In the genomic region with DNA sequence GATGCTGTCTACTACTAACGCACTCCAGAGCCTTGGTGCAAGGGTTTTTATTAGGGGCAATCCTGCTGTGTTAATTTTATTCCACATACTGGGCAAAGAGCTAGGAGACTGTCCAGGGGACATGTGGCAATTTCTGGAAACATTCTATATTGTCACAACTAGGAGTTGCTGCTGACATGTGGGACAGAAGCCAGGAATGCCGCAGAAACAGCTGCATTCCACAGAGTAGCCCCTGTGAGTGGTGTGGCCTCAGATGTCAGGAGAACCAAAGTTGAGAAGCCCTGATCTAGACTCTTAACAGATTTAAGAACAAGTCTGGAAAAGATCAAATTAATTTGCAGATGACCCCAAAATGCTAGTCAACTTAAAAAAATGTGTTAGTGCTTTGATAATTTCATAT, we compare ENCODE assay signal across 22 mouse cellular contexts. TPM values are rescaled to one million over a fixed set of nuclear protein-coding genes. Genes with fewer than 3 reads are reported as not detected.
A peak's percentile ranks its signal among the peaks of the same experiment; 100 is the strongest.
DNase-seq lines count a peak whose midpoint lies in the region; ATAC-seq and TF ChIP-seq lines count a peak whose summit lies in the region.
"Had no signal": no experiment of that assay in that cellular context is flagged by ENCODE, and none has a peak within 500 bp of the region (broad histone marks: within the 10 kb centered on the region; RNA-seq: fewer than 3 reads in every experiment).

No protein-coding gene starts in this region.

- no peaks in the 10 kb centered on the region for H3K36me3 ChIP-seq in heart, embryonic 11.5 days (ENCODE audit: control insufficient read depth, insufficient read depth, low read length)
- H3K36me3 ChIP-seq in kidney, postnatal 0 days (ENCODE audit: insufficient read depth, low read length), result no peaks in the 10 kb centered on the region
- no peaks in the 10 kb centered on the region for H3K36me3 ChIP-seq in kidney, embryonic 16.5 days (ENCODE audit: insufficient read depth, low read length)
- H3K36me3 ChIP-seq in stomach, embryonic 14.5 days (ENCODE audit: control insufficient read depth, insufficient read depth, low read length), result no peaks in the 10 kb centered on the region
- H3K36me3 ChIP-seq in stomach, postnatal 0 days (ENCODE audit: control insufficient read depth, insufficient read depth, low read length), result no peaks in the 10 kb centered on the region
- H3K36me3 ChIP-seq in forebrain, embryonic 11.5 days (ENCODE audit: control insufficient read depth, insufficient read depth, low read length), result no peaks in the 10 kb centered on the region
- H3K36me3 ChIP-seq: embryonic facial prominence, embryonic 13.5 days; forebrain, embryonic 10.5 days; hindbrain, embryonic 12.5 days; liver, embryonic 12.5 days; midbrain, embryonic 12.5 days; neural tube, embryonic 13.5 days had no signal

- H3K4me2 ChIP-seq in heart, embryonic 11.5 days, result peak overlapping the region; percentile 16; the same call in 1 of the 2 replicates
- no peak overlapping the region for H3K4me2 ChIP-seq in kidney, postnatal 0 days (ENCODE audit: low read length)
- no peak overlapping the region for H3K4me2 ChIP-seq in kidney, embryonic 16.5 days (replicated peaks; ENCODE audit: low read depth, low read length)
- no peak overlapping the region for H3K4me2 ChIP-seq in stomach, embryonic 14.5 days (replicated peaks; ENCODE audit: low read depth, low read length)
- no peak overlapping the region for H3K4me2 ChIP-seq in stomach, postnatal 0 days (replicated peaks; ENCODE audit: low read depth)
- H3K4me2 ChIP-seq in forebrain, embryonic 11.5 days (ENCODE audit: low read depth, low read length, severe bottlenecking), result no peak overlapping the region
- H3K4me2 ChIP-seq: embryonic facial prominence, embryonic 13.5 days; hindbrain, embryonic 12.5 days; liver, embryonic 12.5 days; midbrain, embryonic 12.5 days; neural tube, embryonic 13.5 days had no signal

- no peaks in the 10 kb centered on the region for H3K27me3 ChIP-seq in heart, embryonic 11.5 days (ENCODE audit: control insufficient read depth, insufficient read depth, low read length)
- H3K27me3 ChIP-seq in kidney, postnatal 0 days (ENCODE audit: insufficient read depth, low read length), result no peaks in the 10 kb centered on the region
- H3K27me3 ChIP-seq in kidney, embryonic 16.5 days (ENCODE audit: insufficient read depth, low read length), result no peaks in the 10 kb centered on the region
- no peaks in the 10 kb centered on the region for H3K27me3 ChIP-seq in stomach, embryonic 14.5 days (ENCODE audit: control insufficient read depth, insufficient read depth, low read length)
- no peaks in the 10 kb centered on the region for H3K27me3 ChIP-seq in stomach, postnatal 0 days (ENCODE audit: control insufficient read depth, insufficient read depth, low read length)
- no peaks in the 10 kb centered on the region for H3K27me3 ChIP-seq in forebrain, embryonic 11.5 days (ENCODE audit: control insufficient read depth, insufficient read depth, low read length)
- H3K27me3 ChIP-seq: CH12.LX; embryonic facial prominence, embryonic 13.5 days; hindbrain, embryonic 12.5 days; liver, embryonic 12.5 days; midbrain, embryonic 12.5 days; neural tube, embryonic 13.5 days had no signal

- peaks cover 22% of the 10 kb centered on the region for H3K4me1 ChIP-seq in heart, embryonic 11.5 days (ENCODE audit: control insufficient read depth, insufficient read depth, low read length)
- 0 out of 2 replicates have a peak, but pooled peaks cover 3% of the 10 kb centered on the region for H3K4me1 ChIP-seq in kidney, postnatal 0 days (replicated peaks; ENCODE audit: insufficient read depth, low read length)
- H3K4me1 ChIP-seq in kidney, embryonic 16.5 days (ENCODE audit: insufficient read depth, low read length), result peaks cover 6% of the 10 kb centered on the region; the same call in 1 of the 2 replicates
- 0 out of 2 replicates have a peak, but pooled peaks cover 5% of the 10 kb centered on the region for H3K4me1 ChIP-seq in stomach, embryonic 14.5 days (ENCODE audit: control insufficient read depth, insufficient read depth, low read length)
- H3K4me1 ChIP-seq in stomach, postnatal 0 days (replicated peaks; ENCODE audit: control insufficient read depth, insufficient read depth), result no peaks in the 10 kb centered on the region
- no peaks in the 10 kb centered on the region for H3K4me1 ChIP-seq in forebrain, embryonic 11.5 days (replicated peaks; ENCODE audit: control insufficient read depth, insufficient read depth, low read length)
- H3K4me1 ChIP-seq: liver, embryonic 12.5 days; midbrain, embryonic 12.5 days had no signal

- no peaks in the 10 kb centered on the region for H3K9me3 ChIP-seq in heart, embryonic 11.5 days (replicated peaks; ENCODE audit: control insufficient read depth, low read length)
- H3K9me3 ChIP-seq in kidney, postnatal 0 days (replicated peaks; ENCODE audit: low read length), result no peaks in the 10 kb centered on the region
- H3K9me3 ChIP-seq in kidney, embryonic 16.5 days (ENCODE audit: low read length), result no peaks in the 10 kb centered on the region
- no peaks in the 10 kb centered on the region for H3K9me3 ChIP-seq in stomach, embryonic 14.5 days (ENCODE audit: control insufficient read depth, low read depth, low read length)
- no peaks in the 10 kb centered on the region for H3K9me3 ChIP-seq in stomach, postnatal 0 days (ENCODE audit: control insufficient read depth, low read length)
- H3K9me3 ChIP-seq in forebrain, embryonic 11.5 days (ENCODE audit: control insufficient read depth, low read length), result no peaks in the 10 kb centered on the region
- H3K9me3 ChIP-seq: embryonic facial prominence, embryonic 13.5 days; forebrain, embryonic 10.5 days; hindbrain, embryonic 12.5 days; liver, embryonic 12.5 days; midbrain, embryonic 12.5 days; neural tube, embryonic 13.5 days had no signal

- TF ChIP-seq EP300 in stomach, postnatal 0 days (optimal IDR thresholded peaks at IDR 0.05), result no peak

- H3K4me3 ChIP-seq in heart, embryonic 11.5 days (ENCODE audit: low read depth, low read length), result no peak overlapping the region
- no peak overlapping the region for H3K4me3 ChIP-seq in kidney, postnatal 0 days (replicated peaks; ENCODE audit: low read depth, low read length)
- H3K4me3 ChIP-seq in kidney, embryonic 16.5 days (ENCODE audit: low read length), result no peak overlapping the region
- no peak overlapping the region for H3K4me3 ChIP-seq in stomach, embryonic 14.5 days (ENCODE audit: low read depth, low read length)
- H3K4me3 ChIP-seq in stomach, postnatal 0 days (ENCODE audit: low read depth, low read length), result no peak overlapping the region
- H3K4me3 ChIP-seq in forebrain, embryonic 11.5 days (ENCODE audit: low read depth, low read length), result no peak overlapping the region
- H3K4me3 ChIP-seq: embryonic facial prominence, embryonic 13.5 days; forebrain, embryonic 10.5 days; gastrocnemius, adult 2 months; hindbrain, embryonic 12.5 days; liver, embryonic 12.5 days; midbrain, embryonic 12.5 days; neural tube, embryonic 13.5 days had no signal

- no peak overlapping the region for H3K9ac ChIP-seq in heart, embryonic 11.5 days (ENCODE audit: low read depth, low read length)
- H3K9ac ChIP-seq in kidney, postnatal 0 days (ENCODE audit: low read depth, low read length), result no peak overlapping the region
- no peak overlapping the region for H3K9ac ChIP-seq in kidney, embryonic 16.5 days (replicated peaks; ENCODE audit: low read length)
- H3K9ac ChIP-seq in stomach, embryonic 14.5 days (replicated peaks; ENCODE audit: low read depth, low read length), result no peak overlapping the region
- no peak overlapping the region for H3K9ac ChIP-seq in stomach, postnatal 0 days (ENCODE audit: low read length)
- H3K9ac ChIP-seq in forebrain, embryonic 11.5 days (ENCODE audit: low read length), result no peak overlapping the region
- H3K9ac ChIP-seq: embryonic facial prominence, embryonic 13.5 days; hindbrain, embryonic 12.5 days; liver, embryonic 12.5 days; midbrain, embryonic 12.5 days; neural tube, embryonic 13.5 days had no signal

- no peak for ATAC-seq in heart, embryonic 11.5 days (replicated peaks; ENCODE audit: insufficient number of reproducible peaks, low FRiP score, low TSS enrichment)
- ATAC-seq in kidney, postnatal 0 days (replicated peaks; ENCODE audit: low FRiP score, low read depth), result no peak
- no peak for ATAC-seq in kidney, embryonic 16.5 days (ENCODE audit: low FRiP score, low TSS enrichment)
- ATAC-seq in stomach, embryonic 14.5 days (ENCODE audit: insufficient number of reproducible peaks, insufficient read depth, low FRiP score, low read depth), result no peak
- no peak for ATAC-seq in stomach, postnatal 0 days (ENCODE audit: low FRiP score, low TSS enrichment)
- ATAC-seq in erythroid progenitor cell, adult 5-6 weeks (replicated peaks; ENCODE audit: low FRiP score, poor library complexity, severe bottlenecking), result no peak
- no peak for ATAC-seq in forebrain, embryonic 11.5 days (replicated peaks; ENCODE audit: low FRiP score)
- ATAC-seq: liver, embryonic 12.5 days had no signal

- 28% methylated on average over 2 of the region's 2 CpGs for WGBS in heart, embryonic 11.5 days (ENCODE audit: insufficient replicate concordance)
- WGBS in kidney, postnatal 0 days, result 34% methylated on average over 2 of the region's 2 CpGs
- 36% methylated on average over 2 of the region's 2 CpGs for WGBS in kidney, embryonic 16.5 days
- WGBS in stomach, embryonic 14.5 days, result 44% methylated on average over 2 of the region's 2 CpGs
- WGBS in stomach, postnatal 0 days, result 33% methylated on average over 2 of the region's 2 CpGs
- 78% methylated on average over 2 of the region's 2 CpGs for WGBS in forebrain, embryonic 11.5 days

- no peak for DNase-seq in heart, adult 18-20 months
- peak; percentile 44 for DNase-seq in kidney, postnatal 0 days (ENCODE audit: low spot score)
- no peak for DNase-seq in stomach, postnatal 0 days (ENCODE audit: low spot score)
- no peak for DNase-seq in forebrain, embryonic 11.5 days (ENCODE audit: low spot score)
- DNase-seq: adrenal gland, postnatal 25 days; cerebellum, adult 11 months; cerebellum, postnatal 10 days; gastrocnemius, adult 2 months; kidney, adult 18-20 months; kidney, postnatal 25 days; thymus, postnatal 36 days had no signal

- TF ChIP-seq CTCF in kidney, postnatal 0 days (IDR thresholded peaks at IDR 0.05; ENCODE audit: low read depth), result no peak
- no peak for TF ChIP-seq CTCF in stomach, postnatal 0 days (IDR thresholded peaks at IDR 0.05; ENCODE audit: low read depth)

- peak overlapping the region; percentile 81 for H3K27ac ChIP-seq in heart, embryonic 11.5 days (ENCODE audit: low read depth, low read length)
- H3K27ac ChIP-seq in kidney, postnatal 0 days, result no peak overlapping the region
- no peak overlapping the region for H3K27ac ChIP-seq in kidney, embryonic 16.5 days (ENCODE audit: low read length)
- H3K27ac ChIP-seq in stomach, embryonic 14.5 days (ENCODE audit: low read length), result peak overlapping the region; percentile 33; the same call in 1 of the 2 replicates
- H3K27ac ChIP-seq in stomach, postnatal 0 days (replicated peaks), result no peak overlapping the region
- H3K27ac ChIP-seq in forebrain, embryonic 11.5 days (ENCODE audit: low read depth, low read length), result no peak overlapping the region
- H3K27ac ChIP-seq: embryonic facial prominence, embryonic 13.5 days; forebrain, embryonic 10.5 days; gastrocnemius, adult 2 months; hindbrain, embryonic 12.5 days; liver, embryonic 12.5 days; midbrain, embryonic 12.5 days; neural tube, embryonic 13.5 days had no signal

RNA-seq across cellular contexts. Expression of a gene that starts 46.3 kb away (rescaled TPM):
- polyA plus RNA-seq in heart, embryonic 11.5 days (2014; fragmentation: Nextera tagmentation; extraction: Ambion mirVana), result 24.1 and 29.9 TPM in 2 replicates
- total RNA-seq in heart, adult 18-20 months (2021), result 10 to 100 TPM; 16.2 to 17.7 TPM
- polyA plus RNA-seq in kidney, postnatal 0 days (2015; fragmentation: Nextera tagmentation; extraction: Ambion mirVana), result 36.0 and 40.9 TPM in 2 replicates
- polyA plus RNA-seq in kidney, embryonic 16.5 days (2015; fragmentation: Nextera tagmentation; extraction: Ambion mirVana), result 33.1 and 38.4 TPM in 2 replicates
- 32.6 and 36.0 TPM in 2 replicates for polyA plus RNA-seq in stomach, embryonic 14.5 days (2014; fragmentation: Nextera tagmentation; extraction: Ambion mirVana)
- 28.3 and 29.9 TPM in 2 replicates for polyA plus RNA-seq in stomach, postnatal 0 days (2015; fragmentation: Nextera tagmentation; extraction: Ambion mirVana)
- total RNA-seq in erythroid progenitor cell, adult 5-6 weeks (2015; ENCODE audit: low replicate concordance), result 46.1 and 61.6 TPM in 2 replicates
- 53.1 and 54.3 TPM in 2 replicates for total RNA-seq in erythroid progenitor cell, adult 5-6 weeks (2017; ENCODE audit: low replicate concordance)
- 26.5 and 29.4 TPM in 2 replicates for polyA plus RNA-seq in forebrain, embryonic 11.5 days (2014; fragmentation: Nextera tagmentation; extraction: Ambion mirVana)

Comparison
In these comparisons a context has a peak if more than half of its experiments do, and no peak if none do; other contexts are left out.
1. H3K27ac ChIP-seq: peak in heart, embryonic 11.5 days (single experiment) and stomach, embryonic 14.5 days (single experiment); none in kidney, postnatal 0 days (single experiment), kidney, embryonic 16.5 days (single experiment), stomach, postnatal 0 days (single experiment) and forebrain, embryonic 11.5 days (single experiment).